Mouse (Mus musculus) midbrain, postnatal 0 days (tissue): Measurements from ENCODE around the gene Polr2l. TPM values are rescaled to one million over a fixed set of nuclear protein-coding genes. Genes with fewer than 3 reads are reported as not detected.

ENCODE experiments used
- ATAC-seq: fragments of 200-750 bp; cut with Nextera tagmentation; 2 replicates; pipeline ENCODE4 v1.8.0; 2017; ENCODE audit warnings: moderate number of reproducible peaks, mild to moderate bottlenecking, moderate TSS enrichment, moderate library complexity; ENCODE audit not compliant: low FRiP score
- DNase-seq: peaks from one replicate; pipeline ENCODE4 v3.0.0-alpha.2; 2015; ENCODE audit warnings: low spot score
- H3K27ac ChIP-seq: fragments of 300-500 bp; sonication (generic); 2 replicates; pipeline ENCODE4 v1.5.1; 2014; ENCODE audit warnings: low read depth, mild to moderate bottlenecking, low read length, mixed read lengths
- H3K27me3 ChIP-seq: fragments of 300-500 bp; sonication (generic); 2 replicates; pipeline ENCODE4 v1.6.1; 2014; ENCODE audit warnings: low read length, control low read depth, mixed read lengths; ENCODE audit not compliant: insufficient read depth
- H3K36me3 ChIP-seq: fragments of 300-500 bp; sonication (generic); 2 replicates; pipeline ENCODE4 v1.6.1; 2014; ENCODE audit warnings: low read length, control low read depth, mixed read lengths; ENCODE audit not compliant: insufficient read depth
- H3K4me1 ChIP-seq: fragments of 300-500 bp; sonication (generic); 2 replicates; pipeline ENCODE4 v1.6.1; 2014; ENCODE audit warnings: mild to moderate bottlenecking, control low read depth, antibody characterized with exemption, low read length, mixed read lengths; ENCODE audit not compliant: insufficient read depth
- H3K4me2 ChIP-seq: fragments of 300-500 bp; sonication (generic); 2 replicates; pipeline ENCODE4 v1.6.1; 2014; ENCODE audit warnings: low read depth, mild to moderate bottlenecking, low read length, mixed read lengths; ENCODE audit not compliant: poor library complexity, severe bottlenecking
- H3K4me3 ChIP-seq: fragments of 300-500 bp; sonication (generic); 2 replicates; pipeline ENCODE4 v1.5.1; 2014; ENCODE audit warnings: low read depth, mild to moderate bottlenecking, low read length, moderate library complexity
- H3K9ac ChIP-seq: fragments of 300-500 bp; sonication (generic); replicated peaks from 2 replicates; pipeline ENCODE4 v1.6.1; 2014; ENCODE audit warnings: mild to moderate bottlenecking, low read length, moderate library complexity, mixed read lengths; ENCODE audit not compliant: poor library complexity, severe bottlenecking
- H3K9me3 ChIP-seq: fragments of 300-500 bp; sonication (generic); 2 replicates; pipeline ENCODE4 v1.6.1; 2016; ENCODE audit warnings: low read length, control low read depth
- CTCF ChIP-seq: IDR thresholded peaks from 2 replicates; pipeline ENCODE4 v1.5.1; 2016; ENCODE audit warnings: antibody characterized with exemption, mild to moderate bottlenecking
- WGBS: fragments of 180-500 bp; shearing (Covaris S2); extraction: QIAGEN DNeasy Blood & Tissue Kit; methylation state at CpG from one replicate; pipeline ENCODE4 v1.1.7; 2014; 5-methylcytosine and 5-hydroxymethylcytosine counted together
- polyA plus RNA-seq: library from polyadenylated mRNA; unstranded; fragments of >200 nt; fragmentation: Nextera tagmentation; extraction: Ambion mirVana; gene quantifications from 2 replicates; pipeline ENCODE4 v1.2.1, GENCODE M21; 2015
- total RNA-seq: library from RNA; depleted of rRNA; stranded (reverse); fragments of >200 nt; gene quantifications from 2 replicates; pipeline ENCODE4 v1.2.3, GENCODE M21; 2014

The Polr2l gene
- total and polyA plus RNA-seq, 2 experiments from 2014 or later, result 28.9 to 78.5 TPM

GRCm38 (mm10) chr7:141483114-141483653 is 8.3 kb upstream of the Polr2l start:
- H3K4me2 ChIP-seq, result peak overlapping the region; percentile 83
- no peak overlapping the region for H3K27ac ChIP-seq
- ATAC-seq (no peak), DNase-seq (no peak)
- H3K4me3 ChIP-seq, result peak overlapping the region; percentile 69
- WGBS, result 81% methylated on average over 6 of the region's 6 CpGs
- 0 out of 2 replicates have a peak overlapping the region, but pooled peaks have one; percentile 4 for H3K9ac ChIP-seq
- TF ChIP-seq CTCF, result no peak
- no peaks in the 10 kb centered on the region for H3K9me3 ChIP-seq
- no peaks in the 10 kb centered on the region for H3K36me3 ChIP-seq
- H3K27me3 ChIP-seq, result no peaks in the 10 kb centered on the region
- H3K4me1 ChIP-seq, result peaks cover 15% of the 10 kb centered on the region; the same call in 1 of the 2 replicates

- H3K4me1 ChIP-seq, result peaks cover 15% of the 10 kb centered on the region; the same call in 1 of the 2 replicates
- 2% methylated on average over 11 of the region's 11 CpGs for WGBS
- ATAC-seq, result peak; percentile 6; the same call in 1 of the 2 replicates
Observed at GRCm38 (mm10) chr7:141482531-141483024, 7.6 kb upstream of the Polr2l start.

GRCm38 (mm10) chr7:141481498-141482401 is 6.8 kb upstream of the Polr2l start:
- Histone ChIP-seq H3K4me2 (peak overlapping the region; percentile 83), H3K4me1 (peaks cover 15% of the 10 kb centered on the region; the same call in 1 of the 2 replicates), H3K27me3 (peaks cover 4% of the 10 kb centered on the region; the same call in 1 of the 2 replicates), H3K36me3 (no peaks in the 10 kb centered on the region), H3K9ac (peak overlapping the region; percentile 79), H3K27ac (peak overlapping the region; percentile 81), H3K4me3 (peak overlapping the region; percentile 69), H3K9me3 (no peaks in the 10 kb centered on the region)
- peak; percentile 65 for TF ChIP-seq CTCF
- WGBS, result 1% methylated on average over 78 of the region's 81 CpGs
- ATAC-seq (peak; percentile 56), DNase-seq (peak; percentile 74)

More at GRCm38 (mm10) chr7:141482531-141483024, 7.6 kb upstream of the Polr2l start:
- Histone ChIP-seq H3K27me3 (no peaks in the 10 kb centered on the region), H3K9me3 (no peaks in the 10 kb centered on the region), H3K27ac (peak overlapping the region; percentile 81), H3K9ac (peak overlapping the region; percentile 79), H3K4me3 (peak overlapping the region; percentile 69), H3K36me3 (no peaks in the 10 kb centered on the region), H3K4me2 (peak overlapping the region; percentile 83)
- no peak for TF ChIP-seq CTCF
- no peak for DNase-seq

- Histone ChIP-seq H3K9me3 (no peaks in the 10 kb centered on the region), H3K4me1 (peaks cover 15% of the 10 kb centered on the region; the same call in 1 of the 2 replicates), H3K4me2 (peak overlapping the region; percentile 83), H3K4me3 (peak overlapping the region; percentile 69), H3K36me3 (no peaks in the 10 kb centered on the region), H3K9ac (0 out of 2 replicates have a peak overlapping the region, but pooled peaks have one; percentile 37), H3K27me3 (peaks cover 8% of the 10 kb centered on the region), H3K27ac (peak overlapping the region; percentile 81)
- WGBS, result 6% methylated on average over 10 of the region's 10 CpGs
- TF ChIP-seq CTCF, result peak; percentile 94
- peak; percentile 91 for DNase-seq
- ATAC-seq, result peak; percentile 48
Observed at GRCm38 (mm10) chr7:141480842-141481497, 6.0 kb upstream of the Polr2l start.

- H3K36me3 ChIP-seq, result no peaks in the 10 kb centered on the region
- H3K9me3 ChIP-seq, result no peaks in the 10 kb centered on the region
- no peak for TF ChIP-seq CTCF
- ATAC-seq, result no peak
- no peak for DNase-seq
- no peak overlapping the region for H3K4me2 ChIP-seq
- no peak overlapping the region for H3K9ac ChIP-seq
- H3K4me3 ChIP-seq, result no peak overlapping the region
- H3K27ac ChIP-seq, result no peak overlapping the region
- H3K4me1 ChIP-seq, result peaks cover 16% of the 10 kb centered on the region
- WGBS, result 70% methylated on average over 5 of the region's 5 CpGs
- H3K27me3 ChIP-seq, result peaks cover 12% of the 10 kb centered on the region
Observed at GRCm38 (mm10) chr7:141478270-141478748, 3.4 kb upstream of the Polr2l start.
